Mouse (Mus musculus) ES-E14 (cell line): ENCODE data around the gene Epb41l5. TPM values are rescaled to one million over a fixed set of nuclear protein-coding genes. Genes with fewer than 3 reads are reported as not detected.

Experiments used
- DNase-seq: peaks from one replicate; pipeline ENCODE4 v3.0.0-alpha.2; 2013; ENCODE audit warnings: low read depth, low spot score
- H3K27ac ChIP-seq: 2 replicates; pipeline ENCODE4 v1.5.1; 2012; ENCODE audit warnings: low read depth, mild to moderate bottlenecking, low read length, moderate library complexity, mixed read lengths; ENCODE audit not compliant: poor library complexity, insufficient read depth, severe bottlenecking
- H3K36me3 ChIP-seq: 2 replicates; pipeline ENCODE4 v1.6.1; 2012; ENCODE audit warnings: mild to moderate bottlenecking, low read length, moderate library complexity, mixed read lengths; ENCODE audit not compliant: control insufficient read depth, poor library complexity, insufficient read depth, severe bottlenecking
- H3K4me1 ChIP-seq, 2 experiments: fragments of 150-350 bp in 1 of 2; sonication (generic) in 1 of 2; 2 replicates each; pipeline ENCODE4 v1.6.1; 2012; ENCODE audit warnings: low read length in 2 of 2, mild to moderate bottlenecking in 1 of 2, mixed read lengths in 1 of 2; ENCODE audit not compliant: control insufficient read depth in 2 of 2, insufficient read depth in 2 of 2, poor library complexity in 1 of 2
- H3K4me3 ChIP-seq, 2 experiments: fragments of 150-350 bp in 1 of 2; sonication (generic) in 1 of 2; 2 replicates each; pipeline ENCODE4 v1.5.1; 2012; ENCODE audit warnings: low read length in 2 of 2, low read depth in 1 of 2, mild to moderate bottlenecking in 1 of 2, mixed read lengths in 1 of 2; ENCODE audit not compliant: insufficient read depth in 1 of 2, poor library complexity in 1 of 2, severe bottlenecking in 1 of 2
- H3K9ac ChIP-seq: 2 replicates; pipeline ENCODE4 v1.6.1; 2012; ENCODE audit warnings: low read depth, mild to moderate bottlenecking, low read length, mixed read lengths; ENCODE audit not compliant: poor library complexity, insufficient read depth, severe bottlenecking
- H3K9me3 ChIP-seq: fragments of 150-350 bp; sonication (generic); 2 replicates; pipeline ENCODE4 v1.6.1; 2012; ENCODE audit warnings: low read depth, mild to moderate bottlenecking, low read length; ENCODE audit not compliant: control insufficient read depth, insufficient read depth
- CHD2 ChIP-seq: IDR thresholded peaks from 2 replicates; pipeline ENCODE4 v1.6.1; 2014; ENCODE audit warnings: mild to moderate bottlenecking, low read depth, low read length, inconsistent platforms
- HCFC1 ChIP-seq: IDR thresholded peaks from 2 replicates; pipeline ENCODE4 v1.6.1; 2012; ENCODE audit warnings: low read length, inconsistent platforms, borderline replicate concordance; ENCODE audit not compliant: insufficient read depth
- MAFK ChIP-seq: IDR thresholded peaks from 2 replicates; pipeline ENCODE4 v1.6.1; 2014; ENCODE audit warnings: mild to moderate bottlenecking, low read depth, low read length, inconsistent platforms; ENCODE audit not compliant: insufficient read depth
- ZC3H11A ChIP-seq: IDR thresholded peaks from 2 replicates; pipeline ENCODE4 v1.6.1; 2012; ENCODE audit warnings: low read depth, mild to moderate bottlenecking, inconsistent platforms, low read length, borderline replicate concordance
- ZNF384 ChIP-seq: IDR thresholded peaks from 2 replicates; pipeline ENCODE4 v1.6.1; 2012; ENCODE audit warnings: low read depth, low read length, inconsistent platforms
- in situ Hi-C, 2 experiments: fragments of 600-800 bp; cut with MboI; formaldehyde crosslinking; loops; one replicate each; pipeline ENCODE4 v1.15.1; 2025; ENCODE audit warnings: low sequenced_read_pairs in 2 of 2, inconsistent platforms in 1 of 2; ENCODE audit not compliant: unreplicated experiment in 2 of 2
- total RNA-seq: library from RNA; depleted of rRNA; stranded (reverse); fragments of 300-350 nt; gene quantifications from 2 replicates; pipeline ENCODE4 v1.2.3, GENCODE M21; 2012

Gene Epb41l5
- total RNA-seq, 1 experiment: 13.4 TPM

DNA sequence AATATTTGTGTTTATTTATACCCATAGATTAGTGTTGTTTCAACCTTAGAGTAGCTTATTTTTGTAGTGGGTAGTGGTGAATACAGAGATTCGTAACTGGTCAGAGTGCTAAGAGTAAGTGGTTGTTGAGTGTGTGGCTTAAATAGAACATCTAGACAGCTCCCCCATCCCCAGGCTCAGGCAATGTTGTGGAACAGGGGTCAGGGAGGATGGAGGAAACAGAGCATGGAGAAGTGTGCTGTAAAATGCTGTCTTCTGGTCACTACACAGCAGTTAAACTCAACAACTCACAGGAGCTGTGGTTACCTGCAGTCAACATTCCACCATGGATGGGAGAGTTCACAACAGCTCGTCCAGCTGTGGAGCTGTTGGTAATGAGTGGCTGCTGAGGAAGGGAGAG, 63.8 kb downstream of the Epb41l5 start:
- TF ChIP-seq ZNF384 (no peak), ZC3H11A (no peak), MAFK (no peak), HCFC1 (no peak), CHD2 (no peak)
- no peak for DNase-seq
- no peaks in the 10 kb centered on the region; the same call in 1 of the 2 replicates for H3K36me3 ChIP-seq
- no peak overlapping the region for H3K27ac ChIP-seq
- H3K4me1 ChIP-seq: no peaks in the 10 kb centered on the region
- in situ Hi-C loops: no loop called here
- peaks cover 6% of the 10 kb centered on the region; the same call in 1 of the 2 replicates for H3K9me3 ChIP-seq
- H3K4me3 ChIP-seq: no peak overlapping the region
- H3K9ac ChIP-seq: no peak overlapping the region

GRCm38 (mm10) chr1:119570134-119570533, 78.7 kb downstream of the Epb41l5 start:
- H3K36me3 ChIP-seq: peaks cover 3% of the 10 kb centered on the region
- in situ Hi-C loops: no loop called here
- peaks cover 0 to 3% of the 10 kb centered on the region in 2 experiments; a peak in 1 of 4 replicates for H3K4me1 ChIP-seq
- no peaks in the 10 kb centered on the region for H3K9me3 ChIP-seq
- H3K27ac ChIP-seq: no peak overlapping the region
- no peak overlapping the region for H3K4me3 ChIP-seq
- no peak for DNase-seq
- TF ChIP-seq ZNF384: no peak
- no peak for TF ChIP-seq HCFC1
- no peak overlapping the region for H3K9ac ChIP-seq

GRCm38 (mm10) chr1:119565531-119565930, 83.3 kb downstream of the Epb41l5 start:
- Histone ChIP-seq H3K9ac (no peak overlapping the region), H3K27ac (no peak overlapping the region), H3K9me3 (no peaks in the 10 kb centered on the region), H3K4me3 (no peak overlapping the region), H3K36me3 (no peaks in the 10 kb centered on the region; the same call in 1 of the 2 replicates), H3K4me1 (peaks cover 0 to 3% of the 10 kb centered on the region in 2 experiments; a peak in 1 of 4 replicates)
- DNase-seq: no peak
- in situ Hi-C loops: no loop called here
- TF ChIP-seq MAFK (no peak), HCFC1 (no peak), CHD2 (no peak), ZNF384 (no peak), ZC3H11A (no peak)

- Histone ChIP-seq H3K4me1 (no peaks in the 10 kb centered on the region), H3K4me3 (no peak overlapping the region), H3K9me3 (no peaks in the 10 kb centered on the region), H3K9ac (no peak overlapping the region), H3K27ac (no peak overlapping the region), H3K36me3 (0 out of 2 replicates have a peak, but pooled peaks cover 2% of the 10 kb centered on the region)
- TF ChIP-seq HCFC1 (no peak), CHD2 (no peak), ZNF384 (no peak), MAFK (no peak), ZC3H11A (no peak)
- no peak for DNase-seq
- in situ Hi-C loops: no loop called here
Measured at GRCm38 (mm10) chr1:119557641-119558395, 91.0 kb downstream of the Epb41l5 start.
